Mouse (Mus musculus): ENCODE data around the gene Ryr1. TPM values are rescaled to one million over a fixed set of nuclear protein-coding genes. Genes with fewer than 3 reads are reported as not detected.
A peak's percentile ranks its signal among the peaks of the same experiment; 100 is the strongest.
"Not testable (repeated sequence)": the region's sequence is repeated elsewhere in the genome, so short reads cannot be mapped to it uniquely, and the experiment has no call there.

Gene Ryr1
- polyA plus RNA-seq, 1 experiment from 2014 or later = 1.8 TPM

DNA sequence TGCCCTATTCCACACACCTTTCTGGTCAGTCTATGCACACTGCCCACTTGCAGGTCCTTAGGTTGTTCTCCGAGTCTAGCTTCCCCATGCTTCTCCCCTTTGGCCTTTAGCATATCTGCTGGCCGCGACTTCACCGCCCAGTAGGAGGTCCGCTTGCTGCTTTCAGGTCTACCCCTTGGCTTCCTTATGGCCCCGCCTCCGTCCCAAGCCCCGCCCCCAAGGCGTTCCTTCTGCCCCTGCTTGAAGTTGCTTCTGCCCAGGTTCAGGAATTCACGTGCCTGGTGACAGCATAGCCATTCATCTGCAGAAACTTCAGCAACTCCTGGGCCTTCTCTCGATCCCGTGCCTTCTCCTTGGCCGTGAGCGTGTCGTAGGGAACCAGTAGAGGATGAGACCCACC lies 57.2 kb downstream of the Ryr1 start:
- peaks cover 72% of the 10 kb centered on the region for H3K27me3 ChIP-seq
- H3K36me3 ChIP-seq = no peaks in the 10 kb centered on the region
- H3K4me2 ChIP-seq = 0 out of 2 replicates have a peak overlapping the region, but pooled peaks have one; percentile 8
- no peak overlapping the region for H3K9ac ChIP-seq
- H3K4me1 ChIP-seq = peaks cover 20% of the 10 kb centered on the region
- no peak overlapping the region for H3K27ac ChIP-seq
- 0 out of 2 replicates have a peak, but pooled peaks have one; percentile 37 for ATAC-seq (replicated peaks; ENCODE audit: low FRiP score)
- H3K4me3 ChIP-seq (replicated peaks) = no peak overlapping the region
- WGBS = 8% methylated on average over 15 of the region's 15 CpGs
- H3K9me3 ChIP-seq (replicated peaks) = no peaks in the 10 kb centered on the region

DNA sequence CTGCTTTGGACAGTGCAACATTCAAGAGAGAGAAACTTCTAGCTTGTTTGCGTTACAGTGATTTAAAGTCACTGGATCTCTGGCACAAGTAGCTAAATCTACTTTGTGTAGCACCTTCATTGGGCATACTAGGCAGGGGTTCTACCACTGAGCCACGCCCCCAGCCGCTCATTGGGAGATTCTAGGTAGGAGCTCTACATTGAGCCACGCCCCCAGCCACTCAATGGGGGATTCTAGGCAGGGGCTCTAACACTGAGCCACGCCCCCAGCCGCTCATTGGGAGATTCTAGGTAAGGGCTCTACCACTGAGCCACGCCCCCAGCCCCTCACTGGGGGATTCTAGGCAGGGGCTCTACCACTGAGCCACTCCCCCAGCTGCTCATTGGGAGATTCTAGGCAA lies 61.5 kb downstream of the Ryr1 start:
- not testable (repeated sequence) for H3K4me2 ChIP-seq; H3K36me3 ChIP-seq; ATAC-seq (replicated peaks; ENCODE audit: low FRiP score); H3K27ac ChIP-seq; H3K9me3 ChIP-seq (replicated peaks); H3K4me3 ChIP-seq (replicated peaks); H3K9ac ChIP-seq
- H3K27me3 ChIP-seq = peaks cover 43% of the 10 kb centered on the region
- peaks cover 12% of the 10 kb centered on the region; the same call in 1 of the 2 replicates for H3K4me1 ChIP-seq
- 71% methylated on average over 7 of the region's 7 CpGs for WGBS

DNA sequence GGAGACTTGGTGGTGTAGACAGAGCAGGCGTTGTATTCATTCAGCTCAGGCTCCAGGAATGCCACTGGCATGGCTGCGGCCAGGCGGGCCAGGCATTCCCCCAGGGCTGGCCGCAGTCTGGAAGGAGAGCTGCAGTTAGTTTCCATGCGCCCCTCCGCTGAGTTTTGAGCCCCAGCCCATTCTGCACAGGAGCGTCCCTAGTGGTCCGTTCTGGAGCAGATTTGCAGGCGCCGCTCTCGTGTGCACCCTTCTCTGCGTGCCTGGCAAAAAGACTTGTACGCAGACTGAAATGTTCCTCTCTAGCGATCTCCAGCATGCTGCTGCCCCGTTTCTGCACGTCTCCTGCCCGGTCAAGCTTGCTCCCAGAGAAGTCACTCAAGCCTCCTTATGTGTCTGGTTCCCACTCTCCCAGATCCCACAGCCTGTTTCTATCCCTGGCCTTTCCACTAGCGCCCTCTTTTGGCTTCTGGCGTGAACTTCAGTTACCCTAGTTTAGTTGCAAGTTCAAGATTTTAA lies 63.4 kb downstream of the Ryr1 start:
- WGBS = 11% methylated on average over 19 of the region's 19 CpGs
- Histone ChIP-seq H3K27me3 (peaks cover 35% of the 10 kb centered on the region), H3K27ac (no peak overlapping the region), H3K9ac (no peak overlapping the region), H3K4me1 (0 out of 2 replicates have a peak, but pooled peaks cover 7% of the 10 kb centered on the region), H3K9me3 (replicated peaks) (no peaks in the 10 kb centered on the region), H3K4me3 (replicated peaks) (0 out of 2 replicates have a peak overlapping the region, but pooled peaks have one; percentile 8), H3K36me3 (no peaks in the 10 kb centered on the region), H3K4me2 (peak overlapping the region; percentile 45)
- no peak for ATAC-seq (replicated peaks; ENCODE audit: low FRiP score)

DNA sequence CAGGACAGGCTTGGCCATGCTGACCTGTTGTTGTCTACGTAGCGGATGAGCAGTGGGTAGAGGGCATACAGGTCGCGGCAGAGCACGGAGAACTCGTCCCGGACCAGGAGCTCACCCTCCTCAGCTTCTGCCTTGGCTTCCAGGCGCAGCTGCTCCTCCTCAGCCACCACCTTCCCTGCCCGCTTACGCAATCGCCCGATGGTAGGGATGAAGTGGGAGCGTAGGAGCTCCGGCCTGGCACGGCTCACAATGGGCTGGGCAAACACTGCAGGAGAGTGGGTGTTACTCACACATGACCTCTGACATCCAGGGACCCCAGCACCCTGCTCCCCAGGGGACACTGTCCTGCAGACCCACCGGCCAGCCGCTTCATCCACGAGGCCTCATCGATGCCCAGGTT lies 65.5 kb downstream of the Ryr1 start:
- 84% methylated on average over 19 of the region's 19 CpGs for WGBS
- no peak for ATAC-seq (replicated peaks; ENCODE audit: low FRiP score)

DNA sequence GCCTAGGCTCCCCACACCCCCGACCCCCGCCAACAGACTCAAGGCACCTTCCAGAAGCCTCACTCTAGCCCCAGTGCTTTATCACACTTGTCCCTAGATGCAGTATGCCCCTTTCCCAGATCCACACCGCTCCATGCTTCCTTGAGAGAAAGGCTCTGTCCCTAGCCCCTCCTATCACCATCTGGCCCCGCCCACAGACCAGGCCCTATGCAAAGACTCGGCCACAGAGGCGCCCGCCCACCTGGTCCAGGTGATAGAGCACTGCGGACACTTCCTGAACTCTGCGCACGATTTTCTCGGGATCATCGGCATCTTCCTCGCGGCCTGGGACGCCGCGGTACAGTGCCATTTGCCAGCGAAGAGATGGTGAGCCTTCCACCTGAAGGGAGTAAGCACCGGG lies 72.2 kb downstream of the Ryr1 start:
- WGBS = 5% methylated on average over 19 of the region's 19 CpGs
- ATAC-seq (replicated peaks; ENCODE audit: low FRiP score) = peak; percentile 33; the same call in 1 of the 2 replicates
- no peak overlapping the region for H3K9ac ChIP-seq

More for the DNA sequence above, 65.5 kb downstream of the Ryr1 start:
- no peak overlapping the region for H3K27ac ChIP-seq
- H3K36me3 ChIP-seq = no peaks in the 10 kb centered on the region
- 0 out of 2 replicates have a peak, but pooled peaks cover 7% of the 10 kb centered on the region for H3K4me1 ChIP-seq
- no peak overlapping the region for H3K9ac ChIP-seq
- no peak overlapping the region for H3K4me3 ChIP-seq (replicated peaks)
- no peak overlapping the region for H3K4me2 ChIP-seq
- peaks cover 41% of the 10 kb centered on the region for H3K27me3 ChIP-seq
- no peaks in the 10 kb centered on the region for H3K9me3 ChIP-seq (replicated peaks)

DNA sequence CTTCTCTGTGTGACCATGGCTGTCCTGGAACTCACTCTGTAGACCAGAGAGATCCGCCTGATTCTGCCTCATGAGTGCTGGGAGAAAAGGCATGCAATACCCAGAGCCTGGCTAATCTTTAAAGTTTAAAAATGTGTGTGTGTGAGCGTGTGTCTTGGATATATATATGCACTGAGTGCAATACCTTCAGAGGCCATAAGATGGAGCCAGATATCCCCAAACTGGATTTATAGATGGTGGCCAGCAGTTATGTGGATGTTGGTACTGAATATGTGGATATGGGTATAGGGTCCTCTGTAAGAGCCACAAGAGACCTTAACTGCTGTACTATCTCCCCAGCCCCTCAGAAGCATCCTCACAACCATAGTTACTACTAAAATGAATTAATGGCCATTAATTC lies 74.2 kb downstream of the Ryr1 start:
- no peak for ATAC-seq (replicated peaks; ENCODE audit: low FRiP score)
- H3K27ac ChIP-seq = no peak overlapping the region
- no peak overlapping the region for H3K9ac ChIP-seq
- H3K36me3 ChIP-seq = no peaks in the 10 kb centered on the region
- H3K4me3 ChIP-seq (replicated peaks) = no peak overlapping the region
- H3K4me2 ChIP-seq = no peak overlapping the region
- WGBS = 40% methylated on average over 2 of the region's 2 CpGs
- H3K9me3 ChIP-seq (replicated peaks) = no peaks in the 10 kb centered on the region; the same call in 1 of the 2 replicates
- H3K4me1 ChIP-seq = peaks cover 13% of the 10 kb centered on the region; the same call in 1 of the 2 replicates
- peaks cover 46% of the 10 kb centered on the region for H3K27me3 ChIP-seq

More for the DNA sequence above, 72.2 kb downstream of the Ryr1 start:
- Histone ChIP-seq H3K27me3 (peaks cover 56% of the 10 kb centered on the region), H3K27ac (no peak overlapping the region), H3K4me2 (peak overlapping the region; percentile 44), H3K9me3 (replicated peaks) (no peaks in the 10 kb centered on the region; the same call in 1 of the 2 replicates), H3K4me1 (peaks cover 8% of the 10 kb centered on the region; the same call in 1 of the 2 replicates), H3K36me3 (no peaks in the 10 kb centered on the region), H3K4me3 (replicated peaks) (peak overlapping the region; percentile 11)

DNA sequence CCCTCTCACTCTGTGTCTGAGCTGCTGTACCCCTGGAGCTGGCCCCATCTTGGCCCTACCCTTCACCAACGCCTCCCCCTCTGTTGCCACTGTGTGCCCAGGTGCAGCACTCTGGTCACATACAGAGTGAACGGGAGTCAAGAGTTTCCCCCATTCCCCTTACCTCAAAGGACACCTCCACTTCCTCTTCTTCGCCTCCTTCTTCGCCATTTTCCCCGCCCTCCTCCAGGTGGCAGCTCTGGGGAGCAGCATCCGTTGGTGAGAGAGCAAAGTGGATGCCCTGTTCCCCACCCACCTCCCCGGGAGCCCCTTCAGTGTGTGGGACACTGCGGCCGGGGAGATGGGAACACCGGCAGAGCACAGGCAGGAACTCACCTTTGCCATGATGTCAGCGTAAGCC lies 76.4 kb downstream of the Ryr1 start:
- Histone ChIP-seq H3K9ac (no peak overlapping the region), H3K27ac (no peak overlapping the region), H3K4me1 (peaks cover 30% of the 10 kb centered on the region), H3K36me3 (no peaks in the 10 kb centered on the region), H3K4me2 (no peak overlapping the region), H3K27me3 (peaks cover 27% of the 10 kb centered on the region), H3K4me3 (replicated peaks) (no peak overlapping the region), H3K9me3 (replicated peaks) (no peaks in the 10 kb centered on the region; the same call in 1 of the 2 replicates)
- ATAC-seq (replicated peaks; ENCODE audit: low FRiP score) = no peak
- 80% methylated on average over 11 of the region's 11 CpGs for WGBS

DNA sequence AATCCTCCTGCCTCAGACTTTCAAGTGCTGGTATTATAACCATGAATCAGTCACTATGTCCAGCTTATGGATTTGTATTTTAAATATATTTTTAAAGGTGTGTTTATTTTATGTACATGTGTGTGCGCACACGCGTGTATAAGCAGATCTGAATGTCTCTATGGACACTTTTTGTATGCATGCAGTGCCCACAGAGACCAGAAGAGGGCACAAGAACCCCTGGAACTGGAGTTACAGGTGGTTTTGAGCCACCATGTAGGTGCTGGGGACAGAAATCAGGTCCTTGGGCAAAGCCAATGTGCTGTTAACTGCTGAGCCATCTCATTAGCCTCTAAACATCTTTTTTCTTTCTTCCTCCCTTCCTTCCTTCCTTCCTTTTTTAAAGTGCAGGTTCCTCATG lies 76.9 kb downstream of the Ryr1 start:
- no peak overlapping the region for H3K4me2 ChIP-seq
- no peaks in the 10 kb centered on the region for H3K36me3 ChIP-seq
- no peaks in the 10 kb centered on the region; the same call in 1 of the 2 replicates for H3K9me3 ChIP-seq (replicated peaks)
- 86% methylated on average over 3 of the region's 3 CpGs for WGBS
- ATAC-seq (replicated peaks; ENCODE audit: low FRiP score) = no peak
- H3K4me1 ChIP-seq = peaks cover 34% of the 10 kb centered on the region
- peaks cover 22% of the 10 kb centered on the region for H3K27me3 ChIP-seq
- H3K4me3 ChIP-seq (replicated peaks) = no peak overlapping the region
- no peak overlapping the region for H3K9ac ChIP-seq
- no peak overlapping the region for H3K27ac ChIP-seq

DNA sequence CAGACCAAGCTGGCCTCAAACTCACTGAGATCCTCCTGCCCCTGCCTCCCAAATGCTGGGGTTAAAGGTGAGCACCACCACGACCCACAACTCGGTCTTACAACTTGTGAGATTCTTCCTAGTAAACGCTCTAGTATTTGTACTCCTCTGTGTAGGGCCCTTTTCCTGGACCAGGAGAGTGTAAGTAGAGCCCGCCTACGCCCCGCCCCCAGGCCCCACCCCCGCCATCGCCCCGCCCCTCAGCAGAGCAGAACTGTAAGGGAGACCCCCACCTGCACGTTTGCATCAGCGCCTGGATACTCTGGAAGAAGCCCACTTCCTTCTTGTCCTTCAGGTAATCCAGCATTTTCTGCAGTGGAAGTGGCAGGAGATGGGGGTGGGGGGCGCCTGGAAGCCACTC lies 78.4 kb downstream of the Ryr1 start:
- Histone ChIP-seq H3K9ac (no peak overlapping the region), H3K27me3 (0 out of 2 replicates have a peak, but pooled peaks cover 6% of the 10 kb centered on the region), H3K36me3 (no peaks in the 10 kb centered on the region), H3K4me3 (replicated peaks) (no peak overlapping the region), H3K27ac (no peak overlapping the region), H3K4me1 (peaks cover 32% of the 10 kb centered on the region), H3K9me3 (replicated peaks) (no peaks in the 10 kb centered on the region; the same call in 1 of the 2 replicates), H3K4me2 (peak overlapping the region; percentile 34)
- ATAC-seq (replicated peaks; ENCODE audit: low FRiP score) = no peak
- 5% methylated on average over 12 of the region's 12 CpGs for WGBS

DNA sequence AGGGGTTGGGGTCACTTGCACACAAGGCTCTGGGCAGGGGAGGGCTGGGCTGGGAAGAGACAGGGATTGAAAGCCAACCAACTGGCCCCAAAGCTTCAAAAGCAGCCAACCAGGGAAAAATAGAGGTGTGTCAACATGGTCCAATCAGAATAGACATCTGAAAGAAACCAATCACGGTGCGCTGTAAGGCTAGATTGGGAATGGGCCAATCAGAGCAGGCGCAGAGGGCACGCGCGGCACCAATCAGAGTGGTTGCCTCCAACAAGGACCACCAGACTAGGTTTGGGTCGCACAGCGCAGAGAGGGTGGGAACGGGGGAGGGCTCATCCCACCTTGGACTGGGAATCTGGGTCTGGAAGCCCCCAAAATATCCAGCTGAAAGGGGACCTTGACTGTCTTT lies 80.7 kb downstream of the Ryr1 start:
- ATAC-seq (replicated peaks; ENCODE audit: low FRiP score) = no peak
- H3K27ac ChIP-seq = no peak overlapping the region
- WGBS = 50% methylated on average over 9 of the region's 9 CpGs
- no peaks in the 10 kb centered on the region for H3K36me3 ChIP-seq
- H3K4me1 ChIP-seq = peaks cover 44% of the 10 kb centered on the region
- H3K4me3 ChIP-seq (replicated peaks) = no peak overlapping the region
- H3K27me3 ChIP-seq = 0 out of 2 replicates have a peak, but pooled peaks cover 2% of the 10 kb centered on the region
- H3K9me3 ChIP-seq (replicated peaks) = no peaks in the 10 kb centered on the region; the same call in 1 of the 2 replicates
- H3K4me2 ChIP-seq = no peak overlapping the region
- no peak overlapping the region for H3K9ac ChIP-seq

DNA sequence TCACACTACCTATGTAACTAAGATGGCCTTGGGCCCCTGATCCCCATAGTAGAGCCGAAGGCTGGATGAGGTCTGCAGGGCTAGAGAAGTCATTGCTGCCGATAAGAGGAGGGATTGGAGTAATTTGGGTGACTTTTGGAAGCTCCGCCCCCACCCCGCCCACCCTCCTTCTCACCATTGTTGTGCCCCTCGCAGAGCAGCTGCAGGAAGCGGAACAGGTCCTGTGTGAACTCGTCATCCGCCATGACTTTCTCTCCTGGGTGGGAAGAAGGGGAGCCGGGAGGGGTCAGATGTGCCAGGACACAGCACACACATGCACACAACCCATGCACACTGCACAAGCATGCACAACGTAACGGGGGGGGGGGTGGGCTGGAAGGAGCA lies 81.3 kb downstream of the Ryr1 start:
- H3K9ac ChIP-seq = no peak overlapping the region
- H3K4me1 ChIP-seq = peaks cover 44% of the 10 kb centered on the region
- peak overlapping the region; percentile 40 for H3K4me2 ChIP-seq
- ATAC-seq (replicated peaks; ENCODE audit: low FRiP score) = peak; percentile 26; the same call in 1 of the 2 replicates
- H3K27ac ChIP-seq = peak overlapping the region; percentile 47
- H3K27me3 ChIP-seq = 0 out of 2 replicates have a peak, but pooled peaks cover 2% of the 10 kb centered on the region
- peak overlapping the region; percentile 4 for H3K4me3 ChIP-seq (replicated peaks)
- 33% methylated on average over 11 of the region's 11 CpGs for WGBS
- H3K36me3 ChIP-seq = no peaks in the 10 kb centered on the region
- H3K9me3 ChIP-seq (replicated peaks) = no peaks in the 10 kb centered on the region; the same call in 1 of the 2 replicates

DNA sequence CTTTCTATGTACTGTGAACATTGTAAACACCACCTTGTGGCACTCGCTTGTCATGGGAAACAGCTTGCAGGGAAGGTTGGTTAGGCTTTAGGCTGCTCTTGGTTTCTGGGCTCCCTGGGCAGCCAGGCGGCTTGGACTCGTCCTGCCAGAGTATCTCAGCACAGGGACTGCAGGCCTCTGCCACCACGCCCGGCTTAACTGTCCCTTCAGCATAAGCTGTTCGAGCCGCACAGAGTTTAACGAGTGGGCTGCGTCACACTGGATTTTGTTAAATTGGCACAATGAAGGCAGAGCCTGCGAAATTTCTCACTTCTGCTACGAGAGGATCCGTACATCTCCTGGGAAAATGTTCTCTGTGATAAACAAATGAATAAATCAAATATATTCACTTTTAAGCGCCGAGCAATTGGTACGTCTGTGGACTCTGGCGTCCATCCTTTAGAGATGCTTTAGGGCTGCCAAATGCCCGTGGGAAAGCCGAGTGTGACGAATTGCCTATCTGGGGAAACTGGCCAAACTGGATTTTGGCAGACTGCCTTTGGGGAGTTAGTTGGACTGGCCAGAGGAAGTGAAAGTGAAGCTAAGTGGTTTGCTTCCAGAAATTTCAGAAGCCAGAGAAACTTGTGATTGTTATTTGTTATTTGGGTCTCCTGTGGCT lies 81.8 kb downstream of the Ryr1 start:
- Histone ChIP-seq H3K9me3 (replicated peaks) (no peaks in the 10 kb centered on the region; the same call in 1 of the 2 replicates), H3K36me3 (no peaks in the 10 kb centered on the region), H3K4me2 (peak overlapping the region; percentile 40), H3K4me1 (peaks cover 44% of the 10 kb centered on the region), H3K4me3 (replicated peaks) (peak overlapping the region; percentile 4), H3K27me3 (0 out of 2 replicates have a peak, but pooled peaks cover 2% of the 10 kb centered on the region), H3K9ac (no peak overlapping the region), H3K27ac (peak overlapping the region; percentile 47)
- ATAC-seq (replicated peaks; ENCODE audit: low FRiP score) = no peak
- WGBS = 49% methylated on average over 19 of the region's 19 CpGs
